Mouse (Mus musculus) gastrocnemius, adult 2 months (tissue): ENCODE measurements around the gene Slc1a2. TPM values are rescaled to one million over a fixed set of nuclear protein-coding genes. Genes with fewer than 3 reads are reported as not detected.

ENCODE experiments used
- DNase-seq: peaks from one replicate; pipeline ENCODE4 v3.0.0; 2022
- H3K27ac ChIP-seq: fragments of 200-600 bp; 2 replicates; pipeline ENCODE4 v1.8.1; 2022; ENCODE audit warnings: mild to moderate bottlenecking
- H3K4me3 ChIP-seq: fragments of 200-600 bp; 2 replicates; pipeline ENCODE4 v1.8.1; 2022; ENCODE audit warnings: mild to moderate bottlenecking, moderate library complexity
- CTCF ChIP-seq: fragments of 200-600 bp; IDR thresholded peaks from 2 replicates; pipeline ENCODE4 v1.8.1; 2022; ENCODE audit warnings: antibody characterized with exemption, mild to moderate bottlenecking, moderate library complexity
- intact Hi-C: fragments of 180-260 bp; cut with DNase I; formaldehyde crosslinking; loops from one replicate; pipeline ENCODE4 v1.15.1; 2025
- total RNA-seq, 2 experiments: library from RNA; stranded (reverse); gene quantifications; 2 replicates each; pipeline ENCODE4 v1.2.3; 2021

Slc1a2 gene
- total RNA-seq, 2 experiments from 2014 or later, result 0.14 to 0.36 TPM

DNA sequence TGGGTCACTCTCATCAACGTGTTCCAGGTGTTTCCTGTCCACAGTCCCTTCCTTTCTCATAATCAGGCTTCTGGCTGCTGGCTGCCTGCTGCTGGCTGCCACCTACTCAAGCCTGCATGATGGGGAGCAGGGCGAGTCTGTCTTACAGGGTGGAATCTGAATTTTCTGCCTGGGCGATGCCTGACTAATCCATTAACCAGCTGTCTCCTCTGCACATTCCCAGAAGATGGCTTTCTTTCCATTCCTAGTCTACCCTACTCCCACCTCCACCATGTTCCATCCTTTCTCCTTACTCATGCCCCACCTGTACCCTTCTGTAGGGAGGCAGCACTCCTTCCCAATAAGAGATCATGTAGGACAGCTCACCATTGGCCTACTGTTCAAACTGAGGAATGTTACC lies 45.1 kb downstream of the Slc1a2 start:
- H3K27ac ChIP-seq, result no peak overlapping the region
- H3K4me3 ChIP-seq, result no peak overlapping the region
- TF ChIP-seq CTCF, result no peak
- DNase-seq, result no peak
- intact Hi-C loops, result no loop called here

- no peak for DNase-seq
- Histone ChIP-seq H3K27ac (no peak overlapping the region), H3K4me3 (no peak overlapping the region)
- TF ChIP-seq CTCF, result no peak
- intact Hi-C loops, result no loop called here
Measured at GRCm38 (mm10) chr2:102704781-102705180, 46.3 kb downstream of the Slc1a2 start.

GRCm38 (mm10) chr2:102711511-102711910 lies 53.1 kb downstream of the Slc1a2 start:
- DNase-seq, result no peak
- TF ChIP-seq CTCF, result no peak
- H3K4me3 ChIP-seq, result no peak overlapping the region
- H3K27ac ChIP-seq, result no peak overlapping the region
- intact Hi-C loops, result no loop called here

DNA sequence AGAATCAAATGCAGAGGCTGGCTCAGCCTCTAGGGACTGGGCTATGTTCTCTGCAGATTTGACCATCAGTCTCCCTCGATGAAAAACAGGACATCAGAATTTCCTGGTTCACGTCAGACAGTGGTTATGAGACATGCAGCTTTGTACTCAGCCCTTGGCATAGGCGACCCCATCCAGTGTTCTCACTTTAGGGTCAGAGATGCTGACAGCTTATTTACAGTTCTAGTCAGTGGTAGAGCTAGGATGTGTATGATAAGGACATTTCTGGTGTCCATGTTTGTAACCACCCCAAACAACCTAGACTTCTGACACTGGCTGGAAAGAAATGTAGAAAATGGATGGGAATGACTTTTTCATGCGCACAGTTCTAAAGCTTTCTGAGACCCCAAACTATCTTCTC lies 53.6 kb downstream of the Slc1a2 start:
- intact Hi-C loops, result no loop called here

GRCm38 (mm10) chr2:102712678-102713628 lies 54.5 kb downstream of the Slc1a2 start:
- intact Hi-C loops, result no loop called here

More for the DNA sequence above, 53.6 kb downstream of the Slc1a2 start:
- H3K27ac ChIP-seq, result no peak overlapping the region
- DNase-seq, result no peak
- TF ChIP-seq CTCF, result no peak
- no peak overlapping the region for H3K4me3 ChIP-seq

GRCm38 (mm10) chr2:102714320-102714719 lies 55.9 kb downstream of the Slc1a2 start:
- intact Hi-C loops, result no loop called here
- no peak for TF ChIP-seq CTCF
- H3K27ac ChIP-seq, result no peak overlapping the region
- H3K4me3 ChIP-seq, result no peak overlapping the region
- no peak for DNase-seq

More at GRCm38 (mm10) chr2:102712678-102713628, 54.5 kb downstream of the Slc1a2 start:
- H3K27ac ChIP-seq, result no peak overlapping the region
- no peak for TF ChIP-seq CTCF
- no peak for DNase-seq
- no peak overlapping the region for H3K4me3 ChIP-seq

DNA sequence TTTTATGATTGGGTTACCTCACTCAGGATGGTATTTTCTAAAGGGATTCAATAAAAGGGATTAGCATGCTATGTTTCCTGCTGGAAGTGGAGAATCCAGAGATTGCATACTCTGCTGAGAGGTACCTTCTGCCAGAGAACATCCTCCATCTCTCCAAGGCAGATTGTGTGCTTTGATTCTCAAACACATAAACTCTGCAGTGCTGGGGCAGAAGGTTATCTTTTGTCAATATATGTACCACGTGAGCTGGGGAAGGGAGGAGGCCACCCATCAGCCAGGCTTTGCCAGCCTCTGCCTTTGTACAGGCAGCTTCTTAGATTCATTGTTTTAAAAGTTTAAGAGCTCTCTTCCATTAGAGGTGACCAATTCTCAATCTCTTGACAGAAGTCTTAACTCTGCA lies 57.3 kb downstream of the Slc1a2 start:
- intact Hi-C loops, result no loop called here
- no peak for DNase-seq
- H3K4me3 ChIP-seq, result no peak overlapping the region
- H3K27ac ChIP-seq, result no peak overlapping the region
- no peak for TF ChIP-seq CTCF

GRCm38 (mm10) chr2:102721859-102722258 lies 63.4 kb downstream of the Slc1a2 start:
- Histone ChIP-seq H3K4me3 (no peak overlapping the region), H3K27ac (no peak overlapping the region)
- TF ChIP-seq CTCF, result no peak
- DNase-seq, result no peak
- intact Hi-C loops, result no loop called here

DNA sequence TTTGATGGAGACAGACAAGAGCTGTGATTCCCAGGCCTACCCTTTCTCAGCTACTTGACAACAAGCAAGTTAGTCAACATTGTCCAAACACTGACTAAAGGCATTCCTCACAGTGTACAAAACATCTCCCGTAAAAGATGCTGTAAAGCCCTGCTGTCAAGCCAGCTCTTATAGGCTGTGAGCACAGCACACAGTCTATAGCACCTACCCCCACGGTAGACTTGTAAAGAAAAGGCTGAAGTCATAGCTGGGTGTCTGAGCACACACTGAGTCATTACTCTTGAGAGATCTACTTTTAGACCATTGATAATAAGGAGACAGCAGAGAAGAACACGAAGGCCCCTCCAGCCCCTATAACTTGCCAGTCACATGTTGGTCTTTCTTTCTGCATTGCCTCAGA lies 66.6 kb downstream of the Slc1a2 start:
- intact Hi-C loops, result no loop called here
- Histone ChIP-seq H3K27ac (no peak overlapping the region), H3K4me3 (no peak overlapping the region)
- TF ChIP-seq CTCF, result no peak
- DNase-seq, result no peak

- Histone ChIP-seq H3K27ac (no peak overlapping the region), H3K4me3 (no peak overlapping the region)
- no peak for DNase-seq
- intact Hi-C loops, result no loop called here
- TF ChIP-seq CTCF, result no peak
Measured at GRCm38 (mm10) chr2:102730386-102730785, 71.9 kb downstream of the Slc1a2 start.

DNA sequence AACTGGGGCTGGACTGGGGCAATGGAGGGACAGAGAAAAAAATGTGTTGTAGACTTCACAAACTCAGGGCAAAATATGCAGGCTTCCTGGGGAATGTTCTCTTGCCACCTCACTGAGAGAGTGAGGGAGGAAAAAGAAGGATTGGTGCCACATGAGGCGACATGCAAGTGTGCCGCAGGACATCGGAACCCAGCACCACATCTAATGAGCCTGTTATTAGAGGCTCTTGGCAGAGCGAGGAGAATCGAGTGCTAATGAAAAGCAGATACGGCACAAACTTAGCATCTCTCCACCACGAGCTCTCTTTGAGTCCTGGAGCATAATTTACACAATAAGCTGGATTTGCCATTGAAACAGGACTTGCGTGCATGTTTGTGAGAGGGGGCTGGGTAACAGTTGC lies 72.3 kb downstream of the Slc1a2 start:
- no peak overlapping the region for H3K4me3 ChIP-seq
- H3K27ac ChIP-seq, result no peak overlapping the region
- intact Hi-C loops, result no loop called here
- DNase-seq, result no peak
- TF ChIP-seq CTCF, result no peak

DNA sequence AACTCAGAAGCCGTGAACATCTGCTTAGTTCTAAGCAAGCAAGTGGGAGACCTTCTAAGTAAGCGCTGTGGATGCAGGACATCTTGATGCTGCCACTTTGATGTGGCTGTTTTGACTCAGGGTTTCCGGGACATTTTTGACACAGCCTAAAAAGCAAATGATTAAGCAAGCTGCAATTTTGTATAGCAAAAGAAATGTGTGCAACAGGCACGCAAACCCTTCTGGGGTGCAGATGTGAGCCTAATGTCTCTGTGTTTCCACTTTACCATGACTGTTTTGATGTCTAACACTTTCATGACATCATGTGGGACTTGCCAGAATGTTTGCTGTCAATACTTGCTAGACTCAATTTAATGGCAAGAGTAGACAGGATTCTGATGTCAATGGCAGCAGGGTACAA lies 74.7 kb downstream of the Slc1a2 start:
- Histone ChIP-seq H3K27ac (no peak overlapping the region), H3K4me3 (no peak overlapping the region)
- no peak for DNase-seq
- intact Hi-C loops, result no loop called here
- TF ChIP-seq CTCF, result no peak

DNA sequence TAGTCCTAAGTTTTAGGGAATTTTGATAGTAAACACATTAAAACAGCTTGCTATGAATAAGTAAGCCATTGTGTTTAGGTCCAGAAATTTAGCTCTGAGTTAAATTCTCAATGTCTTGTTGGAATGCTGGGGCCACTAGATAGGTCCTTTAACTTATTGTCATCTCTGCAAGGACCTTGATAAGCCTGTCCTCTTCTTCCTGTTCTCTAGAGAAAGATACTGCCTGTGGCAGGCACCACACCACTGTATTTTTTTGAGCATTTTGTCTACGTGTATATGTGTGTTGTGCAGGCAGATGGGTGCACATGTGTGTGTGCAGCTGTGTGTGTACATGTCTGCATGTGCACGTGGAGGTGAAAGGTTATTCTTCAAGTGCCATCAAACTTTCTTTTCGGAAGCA lies 75.6 kb downstream of the Slc1a2 start:
- intact Hi-C loops, result no loop called here
- TF ChIP-seq CTCF, result no peak
- H3K4me3 ChIP-seq, result no peak overlapping the region
- H3K27ac ChIP-seq, result no peak overlapping the region
- DNase-seq, result no peak

GRCm38 (mm10) chr2:102735031-102735430 lies 76.6 kb downstream of the Slc1a2 start:
- Histone ChIP-seq H3K27ac (no peak overlapping the region), H3K4me3 (no peak overlapping the region)
- intact Hi-C loops, result no loop called here
- DNase-seq, result no peak
- no peak for TF ChIP-seq CTCF
